Mouse (Mus musculus): ENCODE data around the gene Fam19a2.

DNA sequence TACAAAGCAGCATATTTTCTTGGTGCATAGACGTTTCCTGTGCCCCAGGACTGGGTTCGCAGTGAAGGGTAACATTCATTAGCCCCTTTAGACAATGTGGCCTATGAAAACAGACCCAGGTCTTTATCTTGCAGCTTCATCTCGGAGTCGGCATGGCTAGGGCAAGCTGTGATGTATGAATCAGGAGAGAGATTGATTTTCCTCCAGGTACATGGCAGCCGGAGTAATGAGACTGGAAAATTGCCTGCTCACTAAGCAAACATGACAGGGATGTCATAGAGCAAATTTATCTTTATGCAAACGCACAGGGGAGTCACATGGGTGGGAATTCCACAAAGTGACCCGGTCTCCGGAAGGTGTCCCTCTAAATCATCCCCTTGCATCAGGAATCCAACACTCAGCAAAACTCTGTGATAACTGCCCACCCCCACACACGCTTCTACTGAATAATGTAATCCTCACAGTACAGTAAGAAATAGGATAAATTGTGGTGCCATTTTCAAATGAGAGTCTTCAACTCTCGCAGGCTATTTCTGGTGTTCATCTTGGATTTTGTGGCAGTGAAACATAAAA, 306.9 kb downstream of the Fam19a2 start:
- TF ChIP-seq EP300 (IDR thresholded peaks at IDR 0.05; ENCODE audit: low read depth), result no peak
- no peak for TF ChIP-seq CTCF (IDR thresholded peaks at IDR 0.05; ENCODE audit: low read depth)
